Mouse (Mus musculus) kidney, embryonic 15.5 days (tissue): ENCODE measurements around the gene Dnajc10. TPM values are rescaled to one million over a fixed set of nuclear protein-coding genes. Genes with fewer than 3 reads are reported as not detected.

Source experiments
- polyA plus RNA-seq: library from polyadenylated mRNA; unstranded; fragments of >200 nt; fragmentation: Nextera tagmentation; extraction: Ambion mirVana; gene quantifications from 2 replicates; pipeline ENCODE4 v1.2.1, GENCODE M21; 2015

Gene Dnajc10
- polyA plus RNA-seq, 1 experiment from 2014 or later, result 87.9 TPM

Other genes starting within 250 kb of the Dnajc10 start
- gene Pde1a, start 186.0 kb upstream of the Dnajc10 start, polyA plus RNA-seq, result 20.3 and 20.9 TPM in 2 replicates
- not detected in 2 replicates for gene Prdx6b, start 23.0 kb upstream of the Dnajc10 start, polyA plus RNA-seq
- 24.6 and 26.1 TPM in 2 replicates for gene Frzb, start 132.2 kb downstream of the Dnajc10 start, polyA plus RNA-seq